Mouse (Mus musculus) layer of hippocampus, adult 2 months (tissue): ENCODE data around the gene Mepce. TPM values are rescaled to one million over a fixed set of nuclear protein-coding genes. Genes with fewer than 3 reads are reported as not detected.
A peak's percentile ranks its signal among the peaks of the same experiment; 100 is the strongest.

ENCODE experiments used
- DNase-seq, 2 experiments: peaks; one replicate each; pipeline ENCODE4 v3.0.0; 2022; ENCODE audit warnings: low spot score in 2 of 2
- H3K27ac ChIP-seq: fragments of 200-600 bp; 2 replicates; pipeline ENCODE4 v1.8.1; 2022
- H3K4me3 ChIP-seq: fragments of 200-600 bp; 2 replicates; pipeline ENCODE4 v1.8.1; 2022; ENCODE audit warnings: mild to moderate bottlenecking
- CTCF ChIP-seq: fragments of 200-600 bp; conservative IDR thresholded peaks from 2 replicates; pipeline ENCODE4 v1.8.1; 2022; ENCODE audit warnings: antibody characterized with exemption, mild to moderate bottlenecking, moderate library complexity
- total RNA-seq, 2 experiments: library from RNA; stranded (reverse); gene quantifications; 2 replicates each; pipeline ENCODE4 v1.2.3; 2021

Mepce gene
- total RNA-seq, 2 experiments from 2014 or later = 43.6 to 49.2 TPM

- TF ChIP-seq CTCF = no peak
- no peak for DNase-seq
- H3K4me3 ChIP-seq = peak overlapping the region; percentile 13; the same call in 1 of the 2 replicates
- H3K27ac ChIP-seq = peak overlapping the region; percentile 39; the same call in 1 of the 2 replicates
Measured at GRCm38 (mm10) chr5:137749196-137749836, 38.1 kb downstream of the Mepce start.

GRCm38 (mm10) chr5:137748130-137748770, 39.2 kb downstream of the Mepce start:
- Histone ChIP-seq H3K4me3 (peak overlapping the region; percentile 82), H3K27ac (peak overlapping the region; percentile 93; the same call in 1 of the 2 replicates)
- TF ChIP-seq CTCF = no peak
- DNase-seq = no peak

- Histone ChIP-seq H3K4me3 (peak overlapping the region; percentile 82), H3K27ac (peak overlapping the region; percentile 93)
- TF ChIP-seq CTCF = peak; percentile 39
- DNase-seq = no peak
Measured at GRCm38 (mm10) chr5:137747326-137747961, 40.0 kb downstream of the Mepce start.

GRCm38 (mm10) chr5:137746851-137747325, 40.6 kb downstream of the Mepce start:
- Histone ChIP-seq H3K27ac (peak overlapping the region; percentile 93), H3K4me3 (peak overlapping the region; percentile 82)
- no peak for TF ChIP-seq CTCF
- no peak for DNase-seq

GRCm38 (mm10) chr5:137746282-137746850, 41.1 kb downstream of the Mepce start:
- TF ChIP-seq CTCF = no peak
- no peak for DNase-seq
- Histone ChIP-seq H3K27ac (peak overlapping the region; percentile 93), H3K4me3 (peak overlapping the region; percentile 82)

GRCm38 (mm10) chr5:137745214-137746171, 42.0 kb downstream of the Mepce start, which contains the start of gene Tsc22d4:
Gene Tsc22d4, plus strand, starts transcription at chr5:137745730.
- peak; percentile 83 to 92 for DNase-seq
- H3K4me3 ChIP-seq = peak within 1 kb of the TSS; percentile 82
- peak within 1 kb of the TSS; percentile 93 for H3K27ac ChIP-seq
- no peak for TF ChIP-seq CTCF

- no peak overlapping the region; the same call in 1 of the 2 replicates for H3K27ac ChIP-seq
- no peak for DNase-seq
- H3K4me3 ChIP-seq = no peak overlapping the region
- TF ChIP-seq CTCF = no peak
Measured at GRCm38 (mm10) chr5:137744197-137744596, 43.3 kb downstream of the Mepce start.

- DNase-seq = no peak
- no peak overlapping the region for H3K27ac ChIP-seq
Measured at GRCm38 (mm10) chr5:137742836-137743235, 44.6 kb downstream of the Mepce start.

GRCm38 (mm10) chr5:137742048-137742447, 45.4 kb downstream of the Mepce start:
- H3K27ac ChIP-seq = no peak overlapping the region; the same call in 1 of the 2 replicates
- TF ChIP-seq CTCF = no peak
- no peak overlapping the region for H3K4me3 ChIP-seq
- DNase-seq = no peak

More at GRCm38 (mm10) chr5:137742836-137743235, 44.6 kb downstream of the Mepce start:
- TF ChIP-seq CTCF = no peak
- H3K4me3 ChIP-seq = no peak overlapping the region

- peak; percentile 79 to 85 for DNase-seq
- peak within 1 kb of the TSS; percentile 89 for H3K27ac ChIP-seq
- H3K4me3 ChIP-seq = peak within 1 kb of the TSS; percentile 84
- peak; percentile 95 for TF ChIP-seq CTCF
Measured at GRCm38 (mm10) chr5:137741023-137741931, 46.2 kb downstream of the Mepce start, which contains the start of gene Nyap1. Gene Nyap1, minus strand, starts transcription at chr5:137741607.

- Histone ChIP-seq H3K4me3 (peak overlapping the region; percentile 84), H3K27ac (peak overlapping the region; percentile 89)
- no peak for TF ChIP-seq CTCF
- no peak for DNase-seq
Measured at GRCm38 (mm10) chr5:137740506-137740905, 46.9 kb downstream of the Mepce start.
